Mouse (Mus musculus) erythroid progenitor cell, adult 5-6 weeks (primary cell): ENCODE results near the gene Kbtbd3. TPM values are rescaled to one million over a fixed set of nuclear protein-coding genes. Genes with fewer than 3 reads are reported as not detected.

Experiments used
- ATAC-seq: replicated peaks from 2 replicates; pipeline ENCODE4 v1.8.0; 2016; ENCODE audit warnings: moderate number of reproducible peaks, mild to moderate bottlenecking, moderate TSS enrichment, inconsistent platforms; ENCODE audit not compliant: poor library complexity, low FRiP score, severe bottlenecking
- total RNA-seq, 2 experiments: library from RNA; stranded (forward) in 1 of 2; stranded (reverse) in 1 of 2; fragments of 150-400 nt in 1 of 2; fragments of 186-747, 209-891 nt in 1 of 2; gene quantifications; 2 replicates each; pipeline versions ENCODE4 v1.2.3 to v1.2.4; 2015 to 2017; ENCODE audit warnings: low replicate concordance in 2 of 2

Gene Kbtbd3
- 0.36 and 2.5 TPM in 2 replicates for total RNA-seq (2015; ENCODE audit: low replicate concordance)
- 0.13 and 3.7 TPM in 2 replicates for total RNA-seq (2017; ENCODE audit: low replicate concordance)

GRCm38 (mm10) chr9:4309351-4310085 is at the start of gene Kbtbd3, which contains the start of gene Aasdhppt:
Gene Kbtbd3 (plus strand): TSS chr9:4309833.
Gene Aasdhppt (minus strand): TSS chr9:4309471.
- peak; percentile 91 for ATAC-seq

GRCm38 (mm10) chr9:4259841-4260745 is 49.5 kb upstream of the Kbtbd3 start:
- no peak for ATAC-seq

- no peak for ATAC-seq
Observed at GRCm38 (mm10) chr9:4260746-4261090, 48.9 kb upstream of the Kbtbd3 start.

- ATAC-seq = no peak
Observed at GRCm38 (mm10) chr9:4266881-4267280, 42.8 kb upstream of the Kbtbd3 start.

- ATAC-seq = no peak
Observed at GRCm38 (mm10) chr9:4283850-4284249, 25.8 kb upstream of the Kbtbd3 start.

- ATAC-seq = no peak
Observed at GRCm38 (mm10) chr9:4300466-4300865, 9.2 kb upstream of the Kbtbd3 start.

GRCm38 (mm10) chr9:4304867-4305266 is 4.8 kb upstream of the Kbtbd3 start:
- no peak for ATAC-seq

- peak; percentile 68 for ATAC-seq
Observed at GRCm38 (mm10) chr9:4308628-4309350, 844 bp upstream of the Kbtbd3 start.

- no peak for ATAC-seq
Observed at GRCm38 (mm10) chr9:4310706-4311105, 1.1 kb downstream of the Kbtbd3 start.

GRCm38 (mm10) chr9:4311162-4311561 is 1.5 kb downstream of the Kbtbd3 start:
- no peak for ATAC-seq

GRCm38 (mm10) chr9:4313946-4314345 is 4.3 kb downstream of the Kbtbd3 start:
- no peak for ATAC-seq

GRCm38 (mm10) chr9:4315746-4316145 is 6.1 kb downstream of the Kbtbd3 start:
- ATAC-seq = no peak

GRCm38 (mm10) chr9:4318939-4319721 is 9.5 kb downstream of the Kbtbd3 start:
- ATAC-seq = no peak

GRCm38 (mm10) chr9:4353163-4353562 is 43.5 kb downstream of the Kbtbd3 start:
- ATAC-seq = no peak

- ATAC-seq = peak; percentile 97
Observed at GRCm38 (mm10) chr9:4375828-4376639, 66.4 kb downstream of the Kbtbd3 start, which contains the start of gene Msantd4. Gene Msantd4 (plus strand): TSS chr9:4376562.

GRCm38 (mm10) chr9:4376640-4377120 is 67.0 kb downstream of the Kbtbd3 start:
- peak; percentile 16; the same call in 1 of the 2 replicates for ATAC-seq
